23 mouse cellular contexts compared by ENCODE assay signal in the genomic region with DNA sequence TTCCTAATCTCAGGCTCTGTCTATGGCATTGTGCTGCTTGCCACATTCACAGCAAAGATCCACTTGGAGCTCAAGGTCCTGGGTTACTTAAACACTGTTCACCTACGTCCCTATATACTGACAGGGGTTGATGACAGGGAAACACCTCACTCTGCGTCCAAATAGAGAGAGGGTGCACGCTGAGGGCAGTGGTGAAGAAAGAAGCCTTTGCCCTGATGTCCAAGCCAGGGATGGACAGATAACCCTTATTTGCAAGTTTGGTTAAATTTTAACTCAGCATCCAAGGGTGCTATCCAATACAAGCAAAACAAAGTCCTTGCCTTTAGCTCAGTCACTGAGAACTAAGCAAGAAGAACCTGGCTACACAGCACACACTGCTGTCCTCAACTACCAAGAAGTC. TPM values are rescaled to one million over a fixed set of nuclear protein-coding genes. Genes with fewer than 3 reads are reported as not detected.
DNase-seq lines count a peak whose midpoint lies in the region; ATAC-seq and TF ChIP-seq lines count a peak whose summit lies in the region.
"Had no signal": no experiment of that assay in that cellular context is flagged by ENCODE, and none has a peak within 500 bp of the region (broad histone marks: within the 10 kb centered on the region; RNA-seq: fewer than 3 reads in every experiment).

No protein-coding gene starts in this region.

- H3K27me3 ChIP-seq in kidney, embryonic 14.5 days (ENCODE audit: control insufficient read depth, insufficient read depth, low read length) = peaks cover 6% of the 10 kb centered on the region; the same call in 1 of the 2 replicates
- no peaks in the 10 kb centered on the region for H3K27me3 ChIP-seq in intestine, embryonic 16.5 days (replicated peaks; ENCODE audit: control insufficient read depth, insufficient read depth, low read length)
- 0 out of 2 replicates have a peak, but pooled peaks cover 17% of the 10 kb centered on the region for H3K27me3 ChIP-seq in liver, embryonic 12.5 days (replicated peaks)
- no peaks in the 10 kb centered on the region for H3K27me3 ChIP-seq in small intestine, adult 2 months (ENCODE audit: control insufficient read depth, insufficient read depth, low read length)
- H3K27me3 ChIP-seq: embryonic facial prominence, embryonic 15.5 days; limb, embryonic 15.5 days had no signal

- TF ChIP-seq POLR2A in small intestine, adult 2 months (IDR thresholded peaks at IDR 0.05; ENCODE audit: low read depth, low read length) = no peak

- ATAC-seq in kidney, embryonic 14.5 days (ENCODE audit: low FRiP score, low TSS enrichment) = no peak
- ATAC-seq in intestine, embryonic 16.5 days = 0 out of 2 replicates have a peak, but pooled peaks have one; percentile 7
- peak; percentile 59 for ATAC-seq in liver, embryonic 12.5 days
- ATAC-seq: forebrain, embryonic 14.5 days; lung, postnatal 0 days had no signal

- H3K4me1 ChIP-seq in kidney, embryonic 14.5 days (ENCODE audit: control insufficient read depth, insufficient read depth, low read length) = peaks cover 37% of the 10 kb centered on the region
- peaks cover 35% of the 10 kb centered on the region for H3K4me1 ChIP-seq in intestine, embryonic 16.5 days (ENCODE audit: control insufficient read depth, insufficient read depth, low read length)
- H3K4me1 ChIP-seq in liver, embryonic 12.5 days = peaks cover 39% of the 10 kb centered on the region
- peaks cover 34% of the 10 kb centered on the region for H3K4me1 ChIP-seq in small intestine, adult 2 months (ENCODE audit: control insufficient read depth, insufficient read depth, insufficient read length, low read length)

- H3K4me3 ChIP-seq in kidney, embryonic 14.5 days (ENCODE audit: low read length) = no peak overlapping the region
- H3K4me3 ChIP-seq in intestine, embryonic 16.5 days (ENCODE audit: low read length) = no peak overlapping the region
- no peak overlapping the region for H3K4me3 ChIP-seq in liver, embryonic 12.5 days
- H3K4me3 ChIP-seq in small intestine, adult 2 months (ENCODE audit: low read depth, low read length) = no peak overlapping the region
- H3K4me3 ChIP-seq: embryonic facial prominence, embryonic 15.5 days; gastrocnemius, adult 2 months; heart, embryonic 15.5 days; hindbrain, embryonic 15.5 days; limb, embryonic 15.5 days had no signal

- no peak overlapping the region for H3K4me2 ChIP-seq in kidney, embryonic 14.5 days (replicated peaks; ENCODE audit: low read depth, low read length)
- no peak overlapping the region for H3K4me2 ChIP-seq in intestine, embryonic 16.5 days (ENCODE audit: low read depth, low read length)
- no peak overlapping the region for H3K4me2 ChIP-seq in liver, embryonic 12.5 days
- H3K4me2 ChIP-seq: embryonic facial prominence, embryonic 15.5 days; heart, embryonic 15.5 days; hindbrain, embryonic 15.5 days; limb, embryonic 15.5 days; midbrain, embryonic 11.5 days had no signal

- 86% methylated on average over 3 of the region's 3 CpGs for WGBS in kidney, embryonic 14.5 days
- WGBS in intestine, embryonic 16.5 days = 74% methylated on average over 3 of the region's 3 CpGs
- 57% methylated on average over 3 of the region's 3 CpGs for WGBS in liver, embryonic 12.5 days (ENCODE audit: insufficient replicate concordance)
- WGBS in small intestine, adult 2 months = 38% methylated on average over 3 of the region's 3 CpGs

- H3K9ac ChIP-seq in kidney, embryonic 14.5 days (ENCODE audit: low read depth, low read length) = no peak overlapping the region
- no peak overlapping the region for H3K9ac ChIP-seq in intestine, embryonic 16.5 days (ENCODE audit: low read depth, low read length)
- H3K9ac ChIP-seq in liver, embryonic 12.5 days = no peak overlapping the region
- H3K9ac ChIP-seq: embryonic facial prominence, embryonic 15.5 days; heart, embryonic 15.5 days; hindbrain, embryonic 15.5 days; limb, embryonic 15.5 days had no signal

- no peaks in the 10 kb centered on the region for H3K9me3 ChIP-seq in kidney, embryonic 14.5 days (ENCODE audit: control insufficient read depth, low read length)
- no peaks in the 10 kb centered on the region for H3K9me3 ChIP-seq in intestine, embryonic 16.5 days (ENCODE audit: control insufficient read depth, low read length)
- no peaks in the 10 kb centered on the region for H3K9me3 ChIP-seq in liver, embryonic 12.5 days (replicated peaks)
- H3K9me3 ChIP-seq: embryonic facial prominence, embryonic 15.5 days; heart, embryonic 15.5 days; hindbrain, embryonic 15.5 days; limb, embryonic 15.5 days had no signal

- H3K36me3 ChIP-seq in kidney, embryonic 14.5 days (ENCODE audit: control insufficient read depth, insufficient read depth, low read length) = no peaks in the 10 kb centered on the region
- no peaks in the 10 kb centered on the region for H3K36me3 ChIP-seq in intestine, embryonic 16.5 days (ENCODE audit: control insufficient read depth, insufficient read depth, low read length)
- H3K36me3 ChIP-seq in liver, embryonic 12.5 days = no peaks in the 10 kb centered on the region
- H3K36me3 ChIP-seq in small intestine, adult 2 months (ENCODE audit: control insufficient read depth, insufficient read depth, low read length) = no peaks in the 10 kb centered on the region
- H3K36me3 ChIP-seq: embryonic facial prominence, embryonic 15.5 days; heart, embryonic 15.5 days; hindbrain, embryonic 15.5 days; limb, embryonic 15.5 days had no signal

- TF ChIP-seq CTCF in small intestine, adult 2 months (IDR thresholded peaks at IDR 0.05; ENCODE audit: extremely low read depth, insufficient read length, insufficient replicate concordance, low read depth, low read length) = no peak

- H3K27ac ChIP-seq in kidney, embryonic 14.5 days (ENCODE audit: low read depth, low read length) = no peak overlapping the region
- H3K27ac ChIP-seq in intestine, embryonic 16.5 days (ENCODE audit: low read length) = no peak overlapping the region
- H3K27ac ChIP-seq in liver, embryonic 12.5 days = peak overlapping the region; percentile 52; the same call in 1 of the 2 replicates
- peak overlapping the region; percentile 15; the same call in 1 of the 2 replicates for H3K27ac ChIP-seq in small intestine, adult 2 months (ENCODE audit: insufficient read depth, low read depth, low read length)
- H3K27ac ChIP-seq: embryonic facial prominence, embryonic 15.5 days; gastrocnemius, adult 2 months; heart, embryonic 15.5 days; hindbrain, embryonic 15.5 days; limb, embryonic 15.5 days; macrophage had no signal

- DNase-seq in kidney, postnatal 14 days = peak; percentile 38
- DNase-seq in neural tube, embryonic 10.5 days (ENCODE audit: extremely low spot score, low spot score) = no peak
- no peak for DNase-seq in cerebellum, postnatal 36 days
- DNase-seq: adrenal gland, postnatal 25 days; cerebellum, adult 8-10 months; gastrocnemius, adult 2 months; heart, postnatal 36 days; left cerebral cortex, postnatal 4 days; right cerebral cortex, postnatal 14 days; spleen, adult 18-20 months; thymus, postnatal 14 days had no signal

RNA-seq across cellular contexts. Expression of a gene that starts 28.1 kb away (rescaled TPM):
- polyA plus RNA-seq in kidney, embryonic 14.5 days (2014; fragmentation: Nextera tagmentation; extraction: Ambion mirVana) = 68.7 and 82.2 TPM in 2 replicates
- 25.9 and 36.1 TPM in 2 replicates for polyA plus RNA-seq in intestine, embryonic 16.5 days (2015; fragmentation: Nextera tagmentation; extraction: Ambion mirVana)
- polyA plus RNA-seq in liver, embryonic 12.5 days (2016; fragmentation: Nextera tagmentation; extraction: Ambion mirVana) = 12.5 and 12.7 TPM in 2 replicates
- 135 and 295 TPM in 2 replicates for polyA plus RNA-seq in small intestine, adult 2 months (2012; rRNA removed)
- polyA plus RNA-seq: macrophage had no signal

Comparison
In these comparisons a context has a peak if more than half of its experiments do, and no peak if none do; other contexts are left out.
1. H3K27ac ChIP-seq: peak in liver, embryonic 12.5 days (single experiment) and small intestine, adult 2 months (single experiment); none in kidney, embryonic 14.5 days (single experiment) and intestine, embryonic 16.5 days (single experiment).